Mouse (Mus musculus): ENCODE results near the gene Zfp36l2.
A peak's percentile ranks its signal among the peaks of the same experiment; 100 is the strongest.

Zfp36l2 gene

DNA sequence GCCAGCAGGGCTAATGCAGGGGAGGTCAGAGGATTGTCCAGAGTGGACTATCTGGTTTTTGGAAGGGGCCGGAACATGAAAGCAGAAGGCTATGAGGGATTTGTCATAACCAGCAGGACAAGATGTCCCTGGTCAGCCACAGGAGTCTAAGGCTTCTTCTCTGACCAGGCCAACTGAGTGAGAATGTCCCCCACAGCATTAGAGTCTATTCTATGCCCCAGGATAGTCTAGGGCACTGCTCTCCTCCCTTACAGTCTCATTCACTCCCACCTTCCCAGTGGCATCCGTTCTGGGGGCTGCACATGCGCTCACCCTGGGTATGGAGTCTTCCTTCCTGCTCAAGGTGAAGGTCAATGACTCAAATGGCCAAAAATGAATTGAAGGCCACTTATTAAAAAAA lies 19.9 kb upstream of the Zfp36l2 start:
- Histone ChIP-seq H3K36me3 (ENCODE audit: control insufficient read depth, insufficient read depth, low read length, poor library complexity, severe bottlenecking) (peaks cover 4% of the 10 kb centered on the region), H3K27me3 (ENCODE audit: control insufficient read depth, insufficient read depth, low read length, poor library complexity, severe bottlenecking) (no peaks in the 10 kb centered on the region)
- no peak for DNase-seq (ENCODE audit: low read depth, low spot score)

DNA sequence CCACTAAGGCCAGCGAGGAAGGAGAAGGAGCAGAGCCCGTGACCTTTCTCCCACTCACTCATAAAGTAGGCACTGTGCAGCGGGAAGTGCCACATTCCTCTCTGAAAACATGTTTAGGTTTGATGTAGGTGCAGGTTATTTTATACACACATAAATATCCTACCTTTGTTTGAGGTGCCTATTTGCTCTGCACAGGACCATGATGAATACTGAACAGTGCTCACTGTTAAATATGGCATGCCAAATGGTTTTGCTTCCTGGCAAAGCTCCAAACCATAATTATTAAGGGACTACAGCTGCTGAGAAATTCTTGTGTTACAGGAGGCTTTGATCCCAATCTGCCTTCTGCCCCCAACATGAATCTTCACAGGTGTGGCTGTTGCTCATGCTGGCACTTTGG lies 18.5 kb upstream of the Zfp36l2 start:
- DNase-seq (ENCODE audit: low read depth, low spot score), result no peak
- H3K36me3 ChIP-seq (ENCODE audit: control insufficient read depth, insufficient read depth, low read length, poor library complexity, severe bottlenecking), result peaks cover 4% of the 10 kb centered on the region; the same call in 1 of the 2 replicates

DNA sequence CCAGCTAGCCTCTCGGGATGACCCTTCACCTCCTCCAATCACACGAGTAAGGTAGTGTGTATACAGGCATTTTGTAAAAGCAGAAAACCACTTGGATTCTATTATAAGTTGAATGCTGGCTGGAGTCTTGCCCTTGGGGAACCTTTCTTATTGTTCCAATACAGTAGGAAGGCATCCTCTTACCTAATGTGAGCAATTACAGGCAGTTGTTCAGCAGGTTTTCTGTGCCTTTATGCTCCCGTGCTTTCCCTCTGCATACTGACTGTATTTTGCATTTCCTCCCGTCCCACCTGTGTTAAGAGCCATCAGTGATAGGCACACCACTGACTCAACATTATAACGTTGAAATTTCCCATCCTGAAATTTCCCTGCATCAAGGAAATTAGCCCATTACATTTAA lies 17.2 kb upstream of the Zfp36l2 start:
- DNase-seq (ENCODE audit: low read depth, low spot score), result no peak

More for the DNA sequence above, 18.5 kb upstream of the Zfp36l2 start:
- no peaks in the 10 kb centered on the region for H3K27me3 ChIP-seq (ENCODE audit: control insufficient read depth, insufficient read depth, low read length, poor library complexity, severe bottlenecking)

DNA sequence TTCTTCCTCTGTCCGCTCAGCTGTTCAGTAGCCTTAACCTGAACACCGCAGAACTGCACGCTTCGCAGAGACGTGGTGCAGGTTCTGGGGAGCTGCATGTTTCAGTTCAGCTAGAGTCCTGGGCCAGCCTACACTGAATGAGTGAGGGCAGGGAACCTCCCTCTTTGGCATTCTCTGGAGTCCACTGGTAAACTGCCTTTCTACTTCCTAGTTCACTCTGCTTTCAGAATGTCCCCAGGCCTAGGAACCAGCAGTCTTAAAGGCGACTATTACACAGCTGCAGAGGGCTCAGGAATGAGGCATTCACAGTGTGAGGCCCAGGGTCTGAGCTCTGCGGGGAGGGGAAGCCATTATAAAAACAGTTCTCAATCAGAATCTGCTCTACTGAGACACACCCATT lies 15.6 kb upstream of the Zfp36l2 start:
- H3K36me3 ChIP-seq (ENCODE audit: control insufficient read depth, insufficient read depth, low read length, poor library complexity, severe bottlenecking), result peaks cover 2% of the 10 kb centered on the region; the same call in 1 of the 2 replicates
- no peaks in the 10 kb centered on the region for H3K27me3 ChIP-seq (ENCODE audit: control insufficient read depth, insufficient read depth, low read length, poor library complexity, severe bottlenecking)
- DNase-seq (ENCODE audit: low read depth, low spot score), result no peak

More for the DNA sequence above, 17.2 kb upstream of the Zfp36l2 start:
- no peaks in the 10 kb centered on the region for H3K27me3 ChIP-seq (ENCODE audit: control insufficient read depth, insufficient read depth, low read length, poor library complexity, severe bottlenecking)
- H3K36me3 ChIP-seq (ENCODE audit: control insufficient read depth, insufficient read depth, low read length, poor library complexity, severe bottlenecking), result peaks cover 4% of the 10 kb centered on the region; the same call in 1 of the 2 replicates

DNA sequence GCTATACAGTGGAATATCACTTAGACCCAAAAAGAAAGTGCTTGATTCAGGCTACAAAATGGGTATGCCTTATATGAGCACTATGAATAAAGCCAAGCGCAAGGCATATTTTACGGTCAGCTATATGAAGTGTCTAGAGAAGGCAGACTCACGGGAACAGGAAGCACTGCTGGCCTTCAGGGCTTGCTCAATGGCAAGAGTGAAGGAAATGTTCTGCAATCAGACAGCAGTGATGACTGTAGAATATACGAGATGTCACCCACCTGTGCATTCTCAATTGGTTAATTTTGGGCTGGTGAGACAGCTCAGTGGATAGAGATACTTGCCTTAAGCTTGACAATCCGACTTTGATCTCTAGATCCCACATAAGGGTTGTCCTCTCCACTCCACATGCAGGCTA lies 13.4 kb upstream of the Zfp36l2 start:
- no peaks in the 10 kb centered on the region for H3K36me3 ChIP-seq (ENCODE audit: control insufficient read depth, insufficient read depth, low read length, poor library complexity, severe bottlenecking)
- H3K27me3 ChIP-seq (ENCODE audit: control insufficient read depth, insufficient read depth, low read length, poor library complexity, severe bottlenecking), result no peaks in the 10 kb centered on the region
- DNase-seq (ENCODE audit: low read depth, low spot score), result no peak

DNA sequence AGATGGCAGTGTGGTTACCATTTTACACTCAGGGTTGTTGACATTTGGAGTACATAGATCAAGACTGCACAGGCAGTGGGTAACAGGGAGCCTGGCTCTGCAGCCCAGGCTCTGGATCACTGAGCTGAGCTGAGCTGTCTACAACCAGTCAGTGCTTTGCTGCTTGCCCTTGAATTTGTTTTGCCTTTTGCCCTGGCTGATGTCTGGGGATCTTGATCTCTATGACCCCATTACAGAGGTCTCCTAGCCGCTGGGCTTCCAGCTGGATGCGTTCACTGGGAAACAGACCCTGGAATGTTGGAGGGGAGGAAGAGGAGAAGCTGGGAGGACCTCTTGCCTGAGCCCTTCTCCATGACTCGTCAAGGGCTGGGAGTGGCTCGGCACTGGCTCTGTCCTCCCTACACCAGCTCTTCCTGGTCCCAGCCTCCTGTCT lies 10.2 kb upstream of the Zfp36l2 start:
- no peak for DNase-seq (ENCODE audit: low read depth, low spot score)
- Histone ChIP-seq H3K36me3 (ENCODE audit: control insufficient read depth, insufficient read depth, low read length, poor library complexity, severe bottlenecking) (no peaks in the 10 kb centered on the region), H3K27me3 (ENCODE audit: control insufficient read depth, insufficient read depth, low read length, poor library complexity, severe bottlenecking) (no peaks in the 10 kb centered on the region)

DNA sequence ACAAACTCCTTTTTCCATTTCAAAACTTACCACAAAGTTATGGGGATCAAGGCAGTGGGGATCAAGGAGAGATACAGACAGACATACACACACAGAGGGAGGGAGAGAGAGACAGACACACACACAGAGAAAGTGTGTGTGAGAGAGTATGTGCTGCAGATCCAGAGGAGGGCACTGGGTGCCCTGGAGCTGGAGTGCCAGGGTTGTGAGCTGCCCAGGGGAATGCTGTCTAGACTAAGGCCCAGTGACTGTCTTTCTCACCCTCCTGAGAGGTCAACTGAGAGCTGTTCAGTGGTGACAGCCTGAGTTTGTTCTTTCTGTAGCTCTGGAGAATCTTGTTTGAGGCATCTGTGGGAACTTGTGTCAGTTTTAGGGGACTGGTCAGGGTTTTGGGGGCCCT lies 8.6 kb upstream of the Zfp36l2 start:
- H3K27me3 ChIP-seq (ENCODE audit: control insufficient read depth, insufficient read depth, low read length, poor library complexity, severe bottlenecking), result no peaks in the 10 kb centered on the region
- H3K36me3 ChIP-seq (ENCODE audit: control insufficient read depth, insufficient read depth, low read length, poor library complexity, severe bottlenecking), result peaks cover 2% of the 10 kb centered on the region; the same call in 1 of the 2 replicates
- DNase-seq (ENCODE audit: low read depth, low spot score), result no peak

DNA sequence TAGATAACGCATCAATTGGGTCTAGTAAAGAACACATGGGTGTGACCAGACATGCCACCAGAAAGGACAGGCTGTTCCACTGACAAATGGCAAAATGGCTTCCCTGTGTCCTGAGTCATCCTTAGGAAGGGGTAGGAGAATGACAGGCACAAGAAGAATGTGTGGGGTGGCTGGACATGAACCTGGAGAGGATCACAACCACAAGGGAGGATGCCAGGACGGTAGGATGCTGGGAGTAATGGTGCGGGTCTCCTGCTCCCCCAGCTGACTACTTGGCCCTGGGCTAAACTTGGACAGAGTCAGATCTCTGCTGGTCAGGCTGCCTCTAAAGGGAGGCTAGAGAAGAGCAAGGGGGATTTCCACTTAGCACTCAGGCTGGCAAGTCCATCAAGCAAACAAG lies 8.1 kb upstream of the Zfp36l2 start:
- Histone ChIP-seq H3K27me3 (ENCODE audit: control insufficient read depth, insufficient read depth, low read length, poor library complexity, severe bottlenecking) (no peaks in the 10 kb centered on the region), H3K36me3 (ENCODE audit: control insufficient read depth, insufficient read depth, low read length, poor library complexity, severe bottlenecking) (peaks cover 2% of the 10 kb centered on the region; the same call in 1 of the 2 replicates)
- DNase-seq (ENCODE audit: low read depth, low spot score), result no peak

DNA sequence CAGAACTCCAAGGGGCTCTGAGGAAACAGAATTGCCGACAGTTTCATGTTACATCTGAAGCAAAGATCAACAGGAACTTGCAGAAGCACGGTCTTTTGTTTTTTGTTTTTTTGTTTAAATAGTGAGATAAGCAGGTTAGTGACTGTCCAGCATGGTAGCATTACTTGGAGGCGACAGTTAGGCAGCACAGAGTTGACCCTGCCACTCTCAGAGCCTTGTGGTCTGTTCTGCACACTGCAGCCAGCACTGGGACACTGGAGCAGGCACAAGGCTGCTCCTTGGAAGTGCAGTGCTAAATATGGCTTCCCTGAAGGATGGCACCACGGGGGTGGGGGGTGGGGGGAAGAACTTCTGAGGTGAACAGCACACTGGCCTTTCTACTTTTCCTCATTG lies 7.3 kb upstream of the Zfp36l2 start:
- Histone ChIP-seq H3K36me3 (ENCODE audit: control insufficient read depth, insufficient read depth, low read length, poor library complexity, severe bottlenecking) (peaks cover 2% of the 10 kb centered on the region; the same call in 1 of the 2 replicates), H3K27me3 (ENCODE audit: control insufficient read depth, insufficient read depth, low read length, poor library complexity, severe bottlenecking) (no peaks in the 10 kb centered on the region)
- no peak for DNase-seq (ENCODE audit: low read depth, low spot score)

DNA sequence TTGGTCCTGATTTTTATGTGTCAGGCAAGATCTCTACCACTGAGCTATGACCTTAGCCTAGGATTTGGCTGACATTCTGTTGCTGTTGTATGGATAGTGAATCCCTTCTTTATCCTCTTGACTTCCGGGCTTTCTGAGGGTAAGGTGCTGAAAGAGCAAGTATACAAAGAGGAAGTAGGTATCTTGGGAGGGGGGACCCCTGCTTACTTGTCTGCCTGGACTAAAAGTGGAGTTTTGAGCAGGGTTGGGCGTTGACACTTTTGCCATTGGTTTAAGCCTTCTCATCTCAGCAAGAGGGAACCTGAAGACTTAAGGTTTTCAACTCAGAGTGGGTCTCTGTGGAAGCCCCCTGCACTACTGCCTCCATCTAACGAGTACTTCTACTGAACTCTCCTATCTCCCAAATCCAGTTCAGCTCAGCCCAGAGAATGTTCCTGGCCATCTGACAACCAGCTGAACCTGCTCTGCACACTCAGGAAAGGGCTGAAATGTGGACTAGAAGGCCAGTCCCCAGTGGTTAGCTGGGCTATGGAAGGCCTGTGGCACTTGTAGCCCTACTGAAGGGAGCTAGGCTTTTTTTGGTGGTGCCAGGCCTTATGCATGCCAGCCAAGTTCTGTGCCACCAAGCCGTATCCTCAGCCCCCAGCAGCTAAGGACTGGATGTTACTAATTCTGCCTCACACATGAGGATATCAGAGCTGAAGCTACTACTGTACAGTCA lies 6.7 kb upstream of the Zfp36l2 start:
- Histone ChIP-seq H3K27me3 (ENCODE audit: control insufficient read depth, insufficient read depth, low read length, poor library complexity, severe bottlenecking) (no peaks in the 10 kb centered on the region), H3K36me3 (ENCODE audit: control insufficient read depth, insufficient read depth, low read length, poor library complexity, severe bottlenecking) (peaks cover 2% of the 10 kb centered on the region; the same call in 1 of the 2 replicates)
- DNase-seq (ENCODE audit: low read depth, low spot score), result peak; percentile 35

DNA sequence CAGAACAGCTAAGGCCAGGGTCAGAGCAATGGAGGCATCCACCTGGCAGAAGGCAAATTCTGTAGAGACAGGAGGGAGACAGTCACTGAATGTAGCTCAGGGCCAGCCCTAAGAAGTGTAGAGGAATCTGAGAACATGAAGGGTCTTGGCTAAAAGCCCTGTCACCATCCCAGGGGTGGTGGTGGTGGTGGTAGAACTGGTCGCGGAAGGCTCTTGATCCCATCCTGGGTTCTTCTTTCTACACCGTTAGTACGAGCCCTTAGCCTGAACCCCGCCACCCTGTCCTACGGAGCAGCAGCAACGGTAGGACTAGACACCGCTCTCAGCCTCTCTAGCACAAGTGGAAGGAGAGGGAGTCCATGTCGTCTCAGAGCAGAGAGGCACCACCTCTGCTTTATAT lies 5.7 kb upstream of the Zfp36l2 start:
- no peaks in the 10 kb centered on the region for H3K27me3 ChIP-seq (ENCODE audit: control insufficient read depth, insufficient read depth, low read length, poor library complexity, severe bottlenecking)
- H3K36me3 ChIP-seq (ENCODE audit: control insufficient read depth, insufficient read depth, low read length, poor library complexity, severe bottlenecking), result peaks cover 2% of the 10 kb centered on the region; the same call in 1 of the 2 replicates
- DNase-seq (ENCODE audit: low read depth, low spot score), result no peak

DNA sequence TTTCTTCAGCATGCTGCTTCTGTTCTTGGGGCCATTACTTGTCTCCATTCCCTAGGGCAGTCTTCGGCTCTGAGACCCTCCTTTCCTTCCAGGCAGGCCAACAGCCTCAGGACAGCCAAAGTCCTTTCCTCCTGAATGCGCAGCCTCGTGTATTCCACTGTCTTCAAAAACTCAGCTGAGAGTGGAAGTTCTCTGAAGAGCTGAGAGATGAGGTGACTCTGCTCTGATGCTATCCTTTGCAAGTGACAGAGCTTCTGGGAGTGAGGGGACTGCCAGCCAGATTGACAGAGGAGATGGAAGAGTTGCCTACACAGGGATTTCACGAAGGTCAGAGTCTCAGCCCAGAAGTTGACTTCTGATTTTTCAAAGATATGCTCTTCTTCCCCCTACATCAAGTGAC lies 4.2 kb upstream of the Zfp36l2 start:
- Histone ChIP-seq H3K36me3 (ENCODE audit: control insufficient read depth, insufficient read depth, low read length, poor library complexity, severe bottlenecking) (peaks cover 2% of the 10 kb centered on the region; the same call in 1 of the 2 replicates), H3K27me3 (ENCODE audit: control insufficient read depth, insufficient read depth, low read length, poor library complexity, severe bottlenecking) (no peaks in the 10 kb centered on the region)
- DNase-seq (ENCODE audit: low read depth, low spot score), result no peak

DNA sequence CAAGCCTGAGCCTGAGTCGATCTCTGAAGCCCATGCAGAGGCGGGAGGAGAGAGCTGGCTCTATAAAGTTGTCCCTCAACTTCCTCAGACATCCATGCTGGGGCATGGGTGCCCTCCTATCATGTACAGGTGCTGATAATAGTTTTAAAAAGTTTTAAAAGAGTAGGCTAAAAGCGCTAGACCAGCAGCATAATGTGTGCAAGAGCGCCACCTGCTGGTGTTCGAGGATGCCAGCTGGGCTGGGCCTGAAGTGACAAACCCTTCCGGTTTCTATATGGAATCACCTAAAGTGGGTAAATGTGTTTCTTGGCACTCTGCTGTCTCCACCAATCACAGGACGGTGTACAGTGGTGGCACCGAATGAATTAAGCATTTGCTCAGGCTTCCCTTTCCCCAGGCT lies 3.1 kb upstream of the Zfp36l2 start:
- DNase-seq (ENCODE audit: low read depth, low spot score), result peak; percentile 94
- no peaks in the 10 kb centered on the region for H3K27me3 ChIP-seq (ENCODE audit: control insufficient read depth, insufficient read depth, low read length, poor library complexity, severe bottlenecking)
- peaks cover 8% of the 10 kb centered on the region for H3K36me3 ChIP-seq (ENCODE audit: control insufficient read depth, insufficient read depth, low read length, poor library complexity, severe bottlenecking)

DNA sequence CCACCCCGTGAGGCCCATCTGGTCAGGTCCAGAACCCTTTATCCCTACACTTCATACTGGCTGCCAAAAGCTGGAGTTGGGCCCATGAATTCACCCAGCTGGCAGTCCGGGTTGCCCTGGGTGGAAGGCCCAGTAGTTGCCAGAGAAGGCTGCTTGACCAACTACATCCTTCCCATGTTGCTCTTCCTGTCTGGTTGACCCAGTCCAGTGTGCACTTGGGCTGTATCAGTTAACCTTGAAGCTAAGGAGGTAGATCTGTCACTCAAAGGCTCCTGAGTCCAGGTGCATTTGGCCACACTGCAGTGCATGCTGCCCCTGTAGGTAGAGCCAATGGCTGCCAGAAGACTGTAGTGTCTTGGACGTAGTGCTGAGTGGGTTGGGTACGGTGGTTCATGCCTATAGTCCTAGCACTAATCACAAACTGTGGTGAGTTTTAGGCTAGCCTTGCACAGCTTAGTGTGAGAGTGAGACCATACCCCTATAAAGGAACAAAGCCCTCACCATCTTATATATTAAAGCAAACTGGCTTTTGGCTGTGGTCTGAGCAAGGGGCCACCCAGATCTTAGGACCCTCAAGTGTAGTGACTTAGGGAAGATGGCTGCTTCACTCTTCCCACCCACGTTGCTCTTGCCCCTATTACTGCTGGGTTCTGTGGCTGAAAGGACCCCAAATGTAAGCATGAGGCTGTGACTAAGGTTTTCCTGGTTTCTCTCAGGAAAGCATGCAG lies 1.5 kb upstream of the Zfp36l2 start:
- peak; percentile 30 for DNase-seq (ENCODE audit: low read depth, low spot score)
- peaks cover 16% of the 10 kb centered on the region for H3K36me3 ChIP-seq (ENCODE audit: control insufficient read depth, insufficient read depth, low read length, poor library complexity, severe bottlenecking)

DNA sequence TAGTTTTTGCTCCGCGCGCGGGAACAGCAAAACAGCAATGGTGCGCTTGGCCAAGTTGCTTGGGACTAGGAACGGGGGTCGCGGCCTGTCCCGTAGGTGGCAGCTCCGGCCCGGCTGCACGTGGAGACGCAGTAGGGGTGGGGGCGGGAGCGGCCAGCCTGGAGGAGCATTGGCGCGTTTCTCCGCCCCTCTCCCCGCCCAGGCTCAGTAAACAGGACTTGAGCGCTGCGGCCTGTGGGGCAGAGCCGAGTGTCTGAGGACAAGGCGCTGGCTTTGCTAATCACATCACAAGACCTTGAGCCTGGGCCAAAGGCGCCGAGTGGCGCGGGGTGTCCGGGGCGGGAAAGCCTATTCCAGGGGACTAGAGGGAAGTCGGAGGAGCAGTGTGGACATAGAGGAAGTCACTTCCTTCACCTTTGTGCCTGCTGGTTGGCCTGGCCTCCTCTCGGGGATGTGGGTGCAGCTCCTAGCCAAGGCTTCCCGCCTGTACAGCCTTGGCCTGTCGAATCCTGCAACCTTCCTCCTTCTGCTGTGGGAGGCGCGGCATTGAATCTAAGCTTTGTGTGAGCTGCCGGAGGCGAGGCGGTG lies 721 bp upstream of the Zfp36l2 start:
- peaks cover 18% of the 10 kb centered on the region for H3K36me3 ChIP-seq (ENCODE audit: control insufficient read depth, insufficient read depth, low read length, poor library complexity, severe bottlenecking)
- peak; percentile 75 for DNase-seq (ENCODE audit: low read depth, low spot score)
- no peaks in the 10 kb centered on the region for H3K27me3 ChIP-seq (ENCODE audit: control insufficient read depth, insufficient read depth, low read length, poor library complexity, severe bottlenecking)

More for the DNA sequence above, 1.5 kb upstream of the Zfp36l2 start:
- no peaks in the 10 kb centered on the region for H3K27me3 ChIP-seq (ENCODE audit: control insufficient read depth, insufficient read depth, low read length, poor library complexity, severe bottlenecking)

Measured in splenic B cell, adult 2 months (primary cell).